33 mouse cellular contexts compared by ENCODE assay signal in the genomic region with DNA sequence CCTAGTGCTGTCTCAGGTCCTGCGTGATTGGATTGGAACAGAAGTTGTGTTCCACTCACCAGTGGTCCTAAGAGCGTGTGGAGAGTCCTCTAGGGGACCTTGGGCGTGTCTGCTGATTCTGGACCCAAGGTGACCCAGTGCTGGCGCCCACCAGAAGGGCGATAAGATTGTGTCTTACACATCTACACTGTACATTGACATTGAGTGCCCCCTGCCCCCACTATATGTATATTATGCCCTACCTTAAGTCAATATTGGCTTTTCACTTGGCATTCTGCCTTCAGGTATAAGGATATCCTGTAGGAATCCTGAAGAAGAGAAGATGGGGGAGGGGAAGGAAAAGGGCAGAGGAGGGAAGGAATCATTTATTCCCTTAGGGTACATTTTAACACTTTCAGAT.
"Had no signal": no experiment of that assay in that cellular context is flagged by ENCODE, and none has a peak within 500 bp of the region (broad histone marks: within the 10 kb centered on the region; RNA-seq: fewer than 3 reads in every experiment).

No protein-coding gene starts in this region.

- H3K4me2 ChIP-seq: limb, embryonic 12.5 days; limb, embryonic 13.5 days; limb, embryonic 15.5 days; liver, embryonic 11.5 days; liver, embryonic 12.5 days; liver, embryonic 13.5 days; liver, embryonic 15.5 days; lung, embryonic 14.5 days; lung, embryonic 15.5 days; midbrain, embryonic 11.5 days; midbrain, embryonic 12.5 days; midbrain, embryonic 13.5 days; midbrain, embryonic 15.5 days had no signal

- ATAC-seq: liver, embryonic 12.5 days; liver, postnatal 0 days; lung, postnatal 0 days; midbrain, embryonic 13.5 days; midbrain, embryonic 15.5 days; midbrain, embryonic 16.5 days had no signal

- DNase-seq: layer of hippocampus, postnatal 36 days; left cerebral cortex, postnatal 4 days; liver; liver, embryonic 13.5 days; liver, postnatal 0 days; lung, adult 18-20 months; lung, adult 2 months; lung, embryonic 14.5 days; lung, postnatal 10 days; lung, postnatal 14 days; lung, postnatal 36 days; lung, postnatal 4 days; midbrain, embryonic 14.5 days had no signal

- H3K4me1 ChIP-seq: limb, embryonic 10.5 days; limb, embryonic 12.5 days; limb, embryonic 13.5 days; limb, embryonic 15.5 days; liver, embryonic 12.5 days; liver, embryonic 13.5 days; liver, embryonic 15.5 days; lung, embryonic 15.5 days; megakaryocyte, embryonic 14.5 days; midbrain, embryonic 10.5 days; midbrain, embryonic 12.5 days; midbrain, embryonic 13.5 days; midbrain, embryonic 15.5 days had no signal

- H3K36me3 ChIP-seq: limb, embryonic 10.5 days; limb, embryonic 12.5 days; limb, embryonic 13.5 days; limb, embryonic 15.5 days; liver, embryonic 12.5 days; liver, embryonic 13.5 days; liver, embryonic 15.5 days; lung, embryonic 15.5 days; midbrain, embryonic 10.5 days; midbrain, embryonic 12.5 days; midbrain, embryonic 13.5 days; midbrain, embryonic 15.5 days had no signal

- H3K27me3 ChIP-seq: limb, embryonic 12.5 days; limb, embryonic 13.5 days; limb, embryonic 15.5 days; liver, embryonic 12.5 days; liver, embryonic 13.5 days; liver, embryonic 15.5 days; lung, embryonic 15.5 days; megakaryocyte, embryonic 14.5 days; midbrain, embryonic 12.5 days; midbrain, embryonic 13.5 days; midbrain, embryonic 15.5 days had no signal

- H3K9me3 ChIP-seq: limb, embryonic 10.5 days; limb, embryonic 12.5 days; limb, embryonic 13.5 days; limb, embryonic 15.5 days; liver, embryonic 12.5 days; liver, embryonic 13.5 days; lung, embryonic 15.5 days; midbrain, embryonic 10.5 days; midbrain, embryonic 12.5 days; midbrain, embryonic 13.5 days; midbrain, embryonic 15.5 days had no signal

- H3K4me3 ChIP-seq: left cerebral cortex, adult 2 months; limb, embryonic 10.5 days; limb, embryonic 12.5 days; limb, embryonic 13.5 days; limb, embryonic 15.5 days; liver, embryonic 12.5 days; liver, embryonic 13.5 days; liver, embryonic 15.5 days; lung, embryonic 15.5 days; megakaryocyte, embryonic 14.5 days; midbrain, embryonic 10.5 days; midbrain, embryonic 12.5 days; midbrain, embryonic 13.5 days; midbrain, embryonic 15.5 days; myocyte had no signal

- H3K27ac ChIP-seq: left cerebral cortex, adult 2 months; limb, embryonic 10.5 days; limb, embryonic 12.5 days; limb, embryonic 13.5 days; limb, embryonic 15.5 days; liver, embryonic 12.5 days; liver, embryonic 13.5 days; liver, embryonic 14.5 days; liver, embryonic 15.5 days; lung, embryonic 15.5 days; macrophage; midbrain, embryonic 10.5 days; midbrain, embryonic 12.5 days; midbrain, embryonic 13.5 days; midbrain, embryonic 15.5 days had no signal

- H3K9ac ChIP-seq: limb, embryonic 12.5 days; limb, embryonic 13.5 days; limb, embryonic 15.5 days; liver, embryonic 12.5 days; liver, embryonic 13.5 days; liver, embryonic 14.5 days; liver, embryonic 15.5 days; liver, postnatal 0 days; lung, embryonic 14.5 days; lung, embryonic 15.5 days; midbrain, embryonic 12.5 days; midbrain, embryonic 13.5 days; midbrain, embryonic 15.5 days had no signal
